Mouse (Mus musculus) small intestine, adult 2 months (tissue): ENCODE measurements around the gene Fam53b.

ENCODE experiments used
- CTCF ChIP-seq: fragments of 200-500 bp; IDR thresholded peaks from 2 replicates; pipeline ENCODE4 v1.5.1; 2012; ENCODE audit warnings: low read depth, mild to moderate bottlenecking, control low read depth, inconsistent platforms, low read length, moderate library complexity, mixed read lengths; ENCODE audit not compliant: insufficient replicate concordance, insufficient read length; ENCODE audit errors: extremely low read depth
- POLR2A ChIP-seq: fragments of 200-500 bp; IDR thresholded peaks from 2 replicates; pipeline ENCODE4 v1.6.1; 2012; ENCODE audit warnings: low read depth, mild to moderate bottlenecking, control low read depth, inconsistent platforms, low read length, moderate library complexity

GRCm38 (mm10) chr7:132749504-132749903 is 64.2 kb downstream of the Fam53b start:
- TF ChIP-seq POLR2A (no peak), CTCF (no peak)
